Mouse (Mus musculus) liver, adult 2 months (tissue): ENCODE measurements at regions not wholly inside any gene's neighbourhood (a gene's known extent, or its start where the extent isn't known, plus 50 kb on each side); places are given as distances from the start of the nearest gene placed in this dataset.
"Not testable (repeated sequence)": the region's sequence is repeated elsewhere in the genome, so short reads cannot be mapped to it uniquely, and the experiment has no call there.

Experiments
- DNase-seq: peaks from one replicate; pipeline ENCODE4 v3.0.0-alpha.2; 2011; ENCODE audit warnings: low read depth, low spot score; ENCODE audit errors: extremely low read depth
- H3K27ac ChIP-seq: fragments of 200-500 bp; replicated peaks from 2 replicates; pipeline ENCODE4 v1.5.1; 2012; ENCODE audit warnings: low read depth, mild to moderate bottlenecking, control low read depth, inconsistent platforms, low read length; ENCODE audit not compliant: insufficient read depth
- H3K27me3 ChIP-seq: fragments of 200-500 bp; 2 replicates; pipeline ENCODE4 v1.6.1; 2012; ENCODE audit warnings: mild to moderate bottlenecking, moderate library complexity, low read length, inconsistent platforms; ENCODE audit not compliant: control insufficient read depth, insufficient read depth
- H3K36me3 ChIP-seq: fragments of 200-500 bp; 2 replicates; pipeline ENCODE4 v1.6.1; 2012; ENCODE audit warnings: low read length, inconsistent platforms; ENCODE audit not compliant: control insufficient read depth, insufficient read depth
- H3K4me1 ChIP-seq: fragments of 200-500 bp; 2 replicates; pipeline ENCODE4 v1.6.1; 2011; ENCODE audit warnings: low read length; ENCODE audit not compliant: control insufficient read depth, insufficient read depth
- H3K4me3 ChIP-seq: fragments of 200-500 bp; 2 replicates; pipeline ENCODE4 v1.5.1; 2011; ENCODE audit warnings: low read depth, mild to moderate bottlenecking, control low read depth, low read length, moderate library complexity; ENCODE audit not compliant: insufficient read depth
- H3K79me2 ChIP-seq: fragments of 200-500 bp; 2 replicates; pipeline ENCODE4 v1.6.1; 2012; ENCODE audit warnings: inconsistent platforms, mild to moderate bottlenecking, low read length, moderate library complexity; ENCODE audit not compliant: control insufficient read depth, insufficient read depth
- H3K9ac ChIP-seq: fragments of 200-500 bp; 2 replicates; pipeline ENCODE4 v1.6.1; 2012; ENCODE audit warnings: low read depth, mild to moderate bottlenecking, control low read depth, inconsistent platforms, low read length
- CTCF ChIP-seq: fragments of 200-500 bp; IDR thresholded peaks from 2 replicates; pipeline ENCODE4 v1.5.1; 2011; ENCODE audit warnings: low read depth, low read length, control low read depth
- POLR2A ChIP-seq: fragments of 200-500 bp; IDR thresholded peaks from 2 replicates; pipeline ENCODE4 v1.6.1; 2011; ENCODE audit warnings: low read length, control low read depth; ENCODE audit not compliant: insufficient read depth; ENCODE audit errors: extremely low read depth
- WGBS: fragments of 180-500 bp; shearing (Covaris S2); methylation state at CpG from one replicate; pipeline ENCODE4 v1.1.7; 2018; 5-methylcytosine and 5-hydroxymethylcytosine counted together

DNA sequence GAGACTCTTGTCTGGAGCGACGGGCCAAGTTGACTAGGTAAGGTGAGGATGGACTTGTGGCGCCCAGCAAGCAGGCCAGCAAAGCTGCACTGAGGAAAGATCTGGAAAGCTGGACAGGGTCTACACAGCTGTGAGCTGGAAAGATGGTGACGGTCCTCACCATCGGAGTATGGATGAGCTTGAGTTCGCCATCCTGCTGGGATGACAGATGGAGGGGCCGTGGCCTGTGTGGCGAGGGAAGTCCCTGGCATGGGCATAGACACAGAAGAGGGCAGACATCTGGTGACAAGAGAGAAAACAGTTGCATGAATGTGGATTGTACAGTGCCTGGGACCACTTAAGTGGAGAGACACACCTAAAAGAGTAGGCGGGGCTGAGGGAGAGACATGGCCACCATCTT, 57.6 kb downstream of the Tmem270 start:
- Histone ChIP-seq H3K27me3 (no peaks in the 10 kb centered on the region), H3K79me2 (no peaks in the 10 kb centered on the region), H3K27ac (no peak overlapping the region), H3K36me3 (no peaks in the 10 kb centered on the region), H3K4me3 (no peak overlapping the region), H3K9ac (no peak overlapping the region), H3K4me1 (peaks cover 5% of the 10 kb centered on the region)
- 95% methylated on average over 9 of the region's 9 CpGs for WGBS
- DNase-seq: no peak
- TF ChIP-seq POLR2A (no peak), CTCF (no peak)

DNA sequence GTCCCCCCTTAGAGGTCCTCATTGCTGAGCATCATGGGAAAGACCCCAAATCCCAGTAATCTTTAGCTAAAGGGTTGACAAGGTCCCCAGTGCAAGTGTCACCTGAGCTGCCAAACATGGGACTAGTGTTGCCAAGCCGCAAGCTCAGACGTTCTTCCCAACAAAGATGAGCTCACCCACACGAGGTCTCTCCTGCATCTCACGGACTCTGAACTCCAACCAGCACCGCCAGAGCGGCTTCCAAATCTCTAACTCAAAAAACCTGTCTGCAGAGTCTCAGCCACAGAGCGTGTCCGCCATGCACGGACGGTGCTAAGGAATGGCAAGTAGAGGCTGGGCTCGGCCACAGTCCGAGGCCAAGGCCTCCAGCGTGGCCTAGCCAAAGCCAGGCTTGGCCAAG, 58.0 kb downstream of the Tmem270 start:
- Histone ChIP-seq H3K4me3 (no peak overlapping the region), H3K4me1 (peaks cover 5% of the 10 kb centered on the region), H3K79me2 (no peaks in the 10 kb centered on the region), H3K27me3 (no peaks in the 10 kb centered on the region), H3K36me3 (no peaks in the 10 kb centered on the region), H3K9ac (no peak overlapping the region), H3K27ac (no peak overlapping the region)
- no peak for DNase-seq
- 93% methylated on average over 13 of the region's 13 CpGs for WGBS
- no peak for TF ChIP-seq CTCF
- no peak for TF ChIP-seq POLR2A

DNA sequence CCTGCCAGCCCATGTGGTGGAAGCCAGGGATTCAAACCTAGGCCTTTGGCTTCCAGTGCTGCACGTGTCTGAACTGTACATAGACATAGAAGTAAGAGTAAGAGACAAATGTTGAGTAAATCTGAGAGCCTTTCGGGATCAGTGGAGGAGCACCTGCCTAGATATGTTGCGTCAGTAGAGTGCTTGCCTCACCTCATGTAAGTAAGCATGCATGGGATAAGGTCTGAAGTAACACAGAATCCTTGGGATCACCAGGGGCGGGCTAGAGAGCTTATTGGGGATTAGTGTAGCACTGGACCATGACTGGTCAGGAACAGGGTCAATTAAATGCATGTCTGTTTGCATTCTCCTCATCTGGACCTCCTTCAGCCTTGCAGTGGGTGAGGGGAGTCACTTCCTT, 61.1 kb downstream of the Tmem270 start:
- no peak overlapping the region for H3K27ac ChIP-seq
- no peaks in the 10 kb centered on the region for H3K4me1 ChIP-seq
- no peaks in the 10 kb centered on the region for H3K36me3 ChIP-seq
- H3K79me2 ChIP-seq: no peaks in the 10 kb centered on the region
- H3K4me3 ChIP-seq: no peak overlapping the region
- no peak overlapping the region for H3K9ac ChIP-seq
- H3K27me3 ChIP-seq: no peaks in the 10 kb centered on the region
- DNase-seq: no peak
- TF ChIP-seq POLR2A: no peak
- TF ChIP-seq CTCF: no peak
- 91% methylated on average over 4 of the region's 4 CpGs for WGBS

DNA sequence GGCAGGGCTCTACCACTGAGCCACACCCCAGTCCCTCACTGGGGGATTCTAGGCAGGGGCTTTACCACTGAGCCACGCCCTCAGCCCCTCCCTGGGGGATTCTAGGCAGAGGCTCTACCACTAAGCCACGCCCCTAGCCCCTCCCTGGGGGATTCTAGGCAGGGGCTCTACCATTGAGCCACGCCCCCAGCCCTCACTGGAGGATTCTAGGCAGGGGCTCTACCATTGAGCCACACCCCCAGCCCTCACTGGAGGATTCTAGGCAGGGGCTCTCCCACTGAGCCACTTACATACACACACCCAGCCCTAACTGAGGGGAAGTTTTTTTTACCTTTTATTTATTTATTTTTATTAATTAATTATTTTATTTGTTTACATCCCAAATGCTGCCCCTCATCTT, 62.3 kb downstream of the Tmem270 start:
- not testable (repeated sequence) for H3K79me2 ChIP-seq, DNase-seq, H3K27ac ChIP-seq, H3K9ac ChIP-seq, H3K36me3 ChIP-seq, H3K4me1 ChIP-seq, H3K4me3 ChIP-seq, H3K27me3 ChIP-seq
- WGBS: 85% methylated on average over 3 of the region's 3 CpGs

DNA sequence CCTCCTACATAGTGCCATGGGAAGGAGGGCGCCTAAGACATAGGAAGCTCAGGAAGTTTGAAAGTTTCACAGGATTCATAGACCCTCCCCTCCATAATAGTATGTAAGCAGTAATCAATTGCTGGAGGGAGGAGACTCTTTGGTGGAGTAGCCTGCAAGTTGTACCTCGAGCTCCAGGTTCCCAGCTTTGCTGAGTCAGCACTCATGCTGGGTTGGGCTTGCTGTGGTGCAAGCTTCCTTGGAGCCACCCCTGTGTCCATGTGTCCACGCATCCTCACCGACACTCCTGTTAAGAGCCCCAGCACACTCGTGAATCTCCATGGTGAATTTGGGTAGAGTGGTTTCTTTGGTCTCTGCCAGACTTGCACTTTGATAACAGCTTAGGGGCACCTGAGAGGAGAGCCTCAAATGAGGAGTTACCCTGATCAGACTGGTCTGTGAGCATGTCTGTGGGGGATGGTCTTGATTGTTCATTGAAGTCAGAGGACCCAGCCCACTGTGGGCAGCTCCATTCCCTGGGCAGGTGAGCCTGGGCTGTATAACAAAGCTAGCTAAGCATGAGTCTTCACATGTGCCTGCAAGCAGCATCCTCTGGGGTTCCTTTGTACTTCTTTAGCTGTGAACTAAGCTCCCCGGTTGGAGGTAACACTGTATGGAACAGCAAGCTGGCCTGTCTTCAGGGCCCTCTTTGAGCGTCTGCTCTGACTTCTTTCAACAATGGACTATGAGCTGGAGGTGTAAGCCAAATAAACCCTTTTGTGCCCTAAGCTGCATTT, 65.1 kb downstream of the Tmem270 start:
- Histone ChIP-seq H3K27ac (no peak overlapping the region), H3K27me3 (no peaks in the 10 kb centered on the region), H3K79me2 (no peaks in the 10 kb centered on the region), H3K9ac (no peak overlapping the region), H3K4me1 (no peaks in the 10 kb centered on the region), H3K4me3 (no peak overlapping the region), H3K36me3 (no peaks in the 10 kb centered on the region)
- WGBS: 87% methylated on average over 7 of the region's 7 CpGs
- no peak for DNase-seq
- TF ChIP-seq POLR2A: no peak
- TF ChIP-seq CTCF: no peak

DNA sequence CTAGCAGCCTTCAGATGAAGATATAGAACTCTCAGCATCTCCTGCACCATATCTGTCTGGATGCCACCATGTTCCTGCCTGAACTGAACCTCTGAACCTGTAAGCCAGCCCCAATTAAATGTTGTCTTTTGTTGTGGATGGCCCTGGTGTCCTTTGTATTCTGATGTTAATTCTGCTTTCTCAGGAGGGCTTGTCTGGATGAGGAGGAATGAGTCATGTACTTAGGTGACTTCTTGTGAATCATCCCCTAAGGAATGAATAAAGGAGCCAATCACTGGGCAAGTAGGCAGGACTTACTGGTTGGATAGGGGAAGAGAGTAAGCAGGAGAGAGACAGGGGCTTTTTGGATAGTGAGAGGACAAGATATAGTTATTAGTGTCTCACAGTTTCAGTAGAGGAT, 70.0 kb downstream of the Tmem270 start:
- Histone ChIP-seq H3K27ac (no peak overlapping the region), H3K27me3 (no peaks in the 10 kb centered on the region), H3K4me3 (no peak overlapping the region), H3K4me1 (no peaks in the 10 kb centered on the region), H3K79me2 (no peaks in the 10 kb centered on the region), H3K9ac (no peak overlapping the region), H3K36me3 (no peaks in the 10 kb centered on the region)
- DNase-seq: no peak
- TF ChIP-seq CTCF (no peak), POLR2A (no peak)
